Mouse (Mus musculus): Measurements from ENCODE around the gene Tex22.

Tex22 gene

GRCm38 (mm10) chr12:113103846-113104451 lies 29.6 kb downstream of the Tex22 start:
- peak; percentile 29 to 58 for DNase-seq

DNA sequence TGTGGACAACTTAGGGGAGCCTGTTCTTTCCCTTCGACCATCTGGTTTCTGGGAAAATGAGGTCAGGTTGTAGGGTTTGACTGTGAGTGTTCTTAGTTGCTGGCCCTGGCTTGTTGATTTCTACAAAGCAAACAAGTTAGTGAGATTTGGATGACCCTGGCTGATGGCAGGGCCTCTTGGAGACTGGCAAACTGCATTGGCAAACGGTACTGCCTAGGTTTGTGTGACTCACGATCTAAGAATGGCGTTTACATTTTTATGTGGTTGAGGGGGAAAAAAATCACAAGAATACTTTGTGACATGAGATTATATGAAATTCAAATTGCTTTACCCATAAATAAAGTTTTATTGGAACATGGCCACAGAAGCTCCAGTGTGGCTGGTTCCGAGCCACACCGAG lies 32.1 kb downstream of the Tex22 start:
- DNase-seq, result no peak

GRCm38 (mm10) chr12:113107431-113108124 lies 33.3 kb downstream of the Tex22 start:
- DNase-seq, result no peak

DNA sequence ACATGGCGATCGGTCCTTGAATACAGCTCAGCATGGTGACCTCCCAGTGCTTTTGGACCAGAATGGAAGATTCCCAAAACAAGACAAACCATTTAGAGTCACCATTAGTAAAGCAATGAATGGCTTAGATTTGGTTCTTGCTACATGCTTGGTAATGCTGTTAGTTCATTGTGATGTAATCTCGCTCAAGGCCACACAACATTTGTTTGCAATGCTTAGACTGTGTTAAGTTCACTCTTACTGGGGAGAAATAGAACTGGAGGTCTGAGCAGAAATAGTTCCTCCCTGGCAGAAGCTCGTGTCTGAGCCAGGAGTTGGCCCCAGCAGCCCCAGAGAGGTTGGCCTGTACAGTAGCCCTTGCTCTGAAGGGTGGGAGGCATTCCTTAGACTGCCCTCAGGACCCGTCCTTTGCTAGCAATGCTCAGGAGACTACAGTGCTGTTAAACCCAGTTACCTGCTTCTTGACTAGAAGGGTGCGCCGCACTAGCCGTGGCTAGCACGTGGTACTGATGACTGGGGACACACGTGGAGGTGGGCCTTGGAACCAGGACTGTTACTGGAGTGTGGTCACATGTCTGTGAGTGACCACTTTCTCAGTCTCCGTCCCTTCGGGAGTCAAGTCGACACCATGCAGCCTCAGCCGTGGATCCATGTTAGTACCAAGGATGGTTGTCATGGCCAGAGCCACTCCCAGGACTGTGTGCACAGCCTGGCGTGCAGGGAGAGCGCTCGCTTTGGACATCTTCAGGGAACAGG lies 34.4 kb downstream of the Tex22 start:
- no peak for DNase-seq

DNA sequence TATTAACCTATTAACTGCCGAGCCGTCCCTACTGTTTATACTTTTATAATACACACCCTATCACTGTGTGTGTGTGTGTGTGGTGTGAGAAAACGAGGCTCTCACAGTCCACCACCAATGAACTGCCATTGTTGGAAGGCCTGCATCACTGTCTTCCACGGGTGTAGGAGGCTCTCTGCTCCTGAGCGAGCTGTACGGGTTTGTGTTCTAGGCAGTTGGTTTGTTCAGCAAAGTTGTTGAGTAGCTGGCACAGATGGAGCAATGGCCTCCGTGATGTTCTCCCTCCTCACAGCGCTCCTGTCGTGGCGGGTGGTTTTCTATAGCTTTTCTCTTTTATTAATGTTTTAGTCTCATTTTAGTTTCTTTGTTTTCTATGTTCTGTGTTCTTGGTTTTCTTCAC lies 35.5 kb downstream of the Tex22 start:
- DNase-seq, result no peak

DNA sequence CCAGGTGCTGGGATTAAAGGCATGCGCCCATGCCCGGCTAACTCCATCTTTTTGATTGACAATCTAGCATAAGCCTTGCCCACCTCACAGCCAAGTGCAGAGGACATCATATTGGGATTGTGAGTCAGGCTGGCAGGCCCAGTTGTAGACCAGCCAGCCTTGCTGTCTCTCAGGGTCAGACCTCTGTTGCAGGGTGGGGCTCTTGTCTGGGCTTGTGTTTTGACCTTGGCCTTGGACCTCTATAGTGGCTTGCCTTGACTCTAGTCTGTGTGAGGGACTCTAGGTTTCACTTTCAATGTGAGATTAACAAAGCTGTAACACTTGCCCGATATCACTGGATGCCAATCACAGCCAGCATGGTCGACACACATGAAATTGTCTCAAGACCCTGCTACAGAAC lies 39.8 kb downstream of the Tex22 start:
- no peak for DNase-seq

DNA sequence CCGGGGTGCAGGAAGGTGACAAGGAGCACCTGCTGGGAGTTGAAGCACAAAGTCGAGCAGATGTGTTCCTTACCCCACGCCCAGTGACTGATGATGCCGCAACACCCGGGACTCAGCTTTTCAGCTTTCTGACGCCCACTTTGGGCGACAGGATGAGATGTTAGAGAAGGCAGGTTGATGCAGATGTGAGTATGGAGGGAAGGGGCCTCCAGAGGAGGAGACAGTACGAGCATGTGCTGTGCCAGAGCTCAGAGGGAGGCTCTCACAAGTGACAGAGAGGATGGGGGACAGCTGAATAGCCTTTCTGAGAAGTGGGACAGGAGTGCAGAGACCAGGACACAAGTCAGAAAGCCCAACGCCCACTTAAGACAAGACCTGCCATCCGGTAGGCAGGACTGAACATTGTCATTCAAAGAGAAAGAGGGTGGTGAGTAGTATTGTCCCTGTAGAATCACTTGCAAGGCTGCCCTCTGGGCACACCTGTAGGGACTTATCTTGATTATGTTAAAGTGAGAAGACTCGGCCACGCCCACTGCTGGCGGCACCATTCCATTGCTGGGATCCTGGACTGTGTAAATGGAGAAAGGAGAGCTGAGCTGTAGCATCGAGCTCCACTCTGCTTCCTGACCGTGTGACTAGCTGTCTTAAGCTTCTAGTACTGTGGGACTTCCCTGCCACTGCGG lies 40.7 kb downstream of the Tex22 start:
- no peak for DNase-seq

DNA sequence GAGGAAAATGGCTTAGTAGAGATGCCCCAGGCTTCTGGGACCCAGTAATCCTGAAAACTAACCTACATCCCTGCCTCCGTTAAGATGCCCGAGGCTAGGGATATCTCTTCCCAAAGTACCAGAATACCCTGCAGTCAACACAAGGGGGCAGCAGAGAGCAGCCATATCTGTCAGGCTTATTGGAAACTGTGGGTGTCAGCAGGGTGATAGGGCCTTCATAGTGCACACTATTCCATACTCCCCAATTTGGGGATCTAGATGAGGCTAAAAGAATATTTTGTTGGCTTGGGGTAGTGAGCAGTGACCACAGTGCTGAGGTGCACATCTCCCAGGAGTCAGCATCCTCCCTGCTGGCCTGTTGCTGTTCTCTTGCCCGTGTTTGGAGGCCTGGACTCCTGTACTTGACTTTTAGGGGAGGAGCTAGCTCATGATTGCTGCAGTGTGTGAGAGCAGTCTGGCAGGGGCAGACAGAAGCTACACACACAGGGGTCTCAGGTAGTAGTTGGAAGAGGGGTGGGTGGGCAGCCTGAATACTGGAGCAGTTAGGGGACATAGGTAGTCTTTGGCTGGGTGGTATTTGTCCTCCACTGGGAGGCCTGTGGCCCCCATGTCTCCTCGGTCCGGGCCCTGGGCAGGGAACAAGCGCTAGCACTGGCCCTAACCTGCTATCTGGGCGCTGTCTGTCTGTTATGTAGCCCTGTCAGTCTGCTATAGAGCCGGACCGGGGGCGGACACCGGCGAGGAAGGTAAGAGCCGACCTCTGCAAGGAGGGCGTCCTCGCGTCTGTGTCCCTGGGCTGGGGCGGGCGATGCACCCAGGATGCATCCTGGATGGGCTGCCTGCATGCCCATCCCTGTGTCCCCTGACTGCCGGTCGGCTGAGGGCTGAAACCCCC lies 45.5 kb downstream of the Tex22 start:
- DNase-seq, result peak; percentile 79 to 92

GRCm38 (mm10) chr12:113124726-113125125 lies 50.4 kb downstream of the Tex22 start:
- no peak for DNase-seq

GRCm38 (mm10) chr12:113130732-113131131 lies 56.4 kb downstream of the Tex22 start:
- DNase-seq, result no peak

DNA sequence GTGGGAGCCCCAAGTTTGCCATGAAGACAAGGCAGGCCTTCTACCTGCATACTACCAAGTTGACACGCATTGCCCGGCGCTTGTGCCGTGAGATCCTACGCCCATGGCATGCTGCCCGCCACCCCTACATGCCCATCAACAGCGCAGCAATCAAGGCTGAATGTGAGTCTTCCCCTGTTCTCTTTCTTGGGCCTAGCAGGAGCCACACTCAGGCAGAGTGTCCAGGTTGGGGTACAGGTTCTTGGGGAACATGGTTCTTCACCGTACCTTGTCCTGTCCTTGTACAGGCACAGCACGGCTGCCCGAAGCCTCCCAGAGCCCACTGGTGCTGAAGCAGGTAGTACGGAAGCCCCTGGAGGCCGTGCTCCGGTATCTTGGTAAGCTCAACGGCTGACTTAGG lies 57.3 kb downstream of the Tex22 start:
- DNase-seq, result no peak

DNA sequence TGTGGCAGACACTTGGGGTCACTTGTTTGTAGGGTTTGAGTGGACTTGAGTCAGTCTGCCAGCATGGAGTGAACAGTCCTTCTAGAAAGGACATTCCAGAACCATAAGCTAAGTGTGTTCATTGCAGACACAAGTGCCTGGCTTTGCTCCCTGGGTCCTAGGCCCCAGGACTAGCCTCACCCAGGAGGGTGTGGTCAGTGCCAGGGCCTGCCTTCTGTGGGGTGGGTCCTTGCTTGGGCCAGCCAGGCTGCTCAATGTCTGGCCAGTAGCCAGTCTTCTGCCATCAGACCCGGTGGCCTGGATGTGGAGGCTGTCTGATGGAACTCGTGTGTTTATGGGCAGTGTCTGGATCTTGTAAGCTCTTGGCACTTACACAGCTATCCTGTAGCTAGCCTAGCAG lies 58.3 kb downstream of the Tex22 start:
- peak; percentile 52 to 57 for DNase-seq

DNA sequence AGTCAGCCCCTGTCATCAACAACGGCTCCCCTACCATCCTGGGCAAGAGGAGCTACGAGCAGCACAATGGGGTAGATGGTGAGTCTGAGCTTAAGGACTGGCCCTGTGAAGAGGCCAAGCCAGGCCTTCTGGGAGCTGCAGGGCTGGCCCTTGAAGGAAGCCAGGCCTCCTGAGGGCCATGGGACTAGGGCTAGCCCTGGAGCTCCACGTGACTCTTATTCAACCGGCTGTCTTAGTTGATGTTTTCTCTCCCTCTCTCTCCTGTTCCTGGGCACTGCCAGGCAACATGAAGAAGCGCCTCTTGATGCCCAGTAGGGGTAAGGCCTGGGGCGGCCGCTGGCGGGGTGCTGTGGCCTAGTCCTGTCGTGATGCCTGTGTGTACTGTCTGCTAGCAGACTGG lies 59.0 kb downstream of the Tex22 start:
- no peak for DNase-seq

DNA sequence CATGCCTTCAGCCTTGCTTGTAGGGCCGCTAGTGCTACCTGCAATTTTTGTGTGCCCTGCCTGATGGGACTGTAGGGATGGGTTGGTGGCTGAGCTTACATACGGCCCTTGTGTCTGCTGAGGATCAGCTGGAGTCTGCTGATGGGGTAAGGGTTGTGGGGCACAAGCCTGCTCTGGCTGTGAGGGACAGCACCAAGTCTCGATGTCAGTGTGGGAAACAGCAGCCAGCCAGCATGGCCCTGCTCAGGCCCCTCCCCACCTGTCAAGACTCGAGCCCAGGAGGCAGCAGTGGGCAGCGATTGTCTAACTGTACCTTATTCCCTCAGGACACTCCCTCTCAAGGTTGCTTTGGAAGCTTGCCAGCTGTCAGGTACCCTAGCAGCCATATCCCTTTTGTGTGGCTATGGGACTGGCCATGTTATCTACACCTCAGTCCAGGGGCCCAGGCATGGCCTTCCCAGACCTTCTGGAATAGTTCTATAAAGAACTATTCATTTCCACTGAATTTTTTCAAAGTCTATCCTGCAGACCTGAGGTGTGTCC lies 59.6 kb downstream of the Tex22 start:
- DNase-seq, result no peak

DNA sequence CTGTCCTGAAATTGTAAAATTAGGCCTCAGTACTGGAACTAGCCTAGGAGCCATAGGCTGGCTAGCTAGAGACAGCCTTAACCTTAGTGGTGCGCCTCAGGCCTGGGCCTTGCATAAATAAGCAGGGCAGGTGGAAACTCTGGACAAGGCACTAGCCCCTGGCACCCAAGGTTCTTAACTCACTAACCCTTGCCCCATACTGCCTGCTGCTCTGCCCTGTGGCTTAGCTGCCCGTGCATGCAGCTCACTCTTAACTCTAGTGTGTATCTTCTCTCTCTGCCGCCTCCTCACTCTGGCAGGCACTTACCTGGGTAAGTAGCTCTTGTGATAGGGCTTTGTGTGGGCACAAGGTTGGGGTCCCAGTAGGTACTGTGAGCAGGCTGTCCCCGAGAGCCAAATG lies 60.2 kb downstream of the Tex22 start:
- no peak for DNase-seq

DNA sequence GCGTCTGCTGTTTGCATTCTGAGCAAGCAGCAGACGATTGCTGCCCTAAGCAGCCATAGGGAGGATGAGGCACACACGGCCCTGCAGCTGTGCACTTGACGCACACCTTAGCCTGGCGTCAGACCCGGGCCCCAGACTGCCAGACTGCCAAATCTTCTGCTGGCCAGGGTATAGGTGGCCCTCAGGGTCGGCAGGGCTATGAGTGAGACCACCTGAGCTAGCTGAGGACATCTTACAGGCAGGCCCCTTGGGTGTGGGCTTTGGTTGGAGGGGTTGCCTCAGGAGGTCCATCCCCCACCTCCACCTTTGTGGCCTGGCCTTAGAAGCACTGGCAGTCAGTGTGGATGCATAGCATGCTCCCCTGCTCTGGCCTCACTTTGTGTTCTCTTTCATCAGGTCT lies 61.1 kb downstream of the Tex22 start:
- DNase-seq, result no peak

- DNase-seq, result no peak
Observed at GRCm38 (mm10) chr12:113136492-113137020, 62.3 kb downstream of the Tex22 start.

- no peak for DNase-seq
Observed at GRCm38 (mm10) chr12:113137260-113138213, 63.2 kb downstream of the Tex22 start.

DNA sequence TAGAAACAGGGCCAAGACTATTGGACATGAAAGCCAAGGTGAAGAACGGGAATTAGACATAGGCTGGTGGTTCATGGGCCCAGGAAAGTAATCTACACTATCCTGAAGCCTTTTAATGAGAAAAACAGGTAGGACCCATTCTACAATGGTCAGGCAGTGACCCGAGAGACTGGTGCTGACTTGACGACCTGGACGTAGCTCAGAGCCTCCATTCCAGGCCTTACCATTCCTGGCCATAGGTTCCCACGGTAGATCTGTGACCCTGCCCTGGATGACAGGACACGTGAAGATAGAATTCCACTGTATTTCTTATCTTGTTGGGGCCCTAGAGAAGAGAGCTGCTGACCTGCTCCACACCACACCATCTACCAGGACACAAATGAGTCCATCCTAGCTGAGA lies 64.0 kb downstream of the Tex22 start:
- DNase-seq, result no peak
